Mouse (Mus musculus) kidney, embryonic 16.5 days (tissue): ENCODE data around the gene Wdtc1. TPM values are rescaled to one million over a fixed set of nuclear protein-coding genes. Genes with fewer than 3 reads are reported as not detected.

ENCODE experiments used
- ATAC-seq: fragments of 200-750 bp; cut with Nextera tagmentation; 2 replicates; pipeline ENCODE4 v1.8.0; 2017; ENCODE audit warnings: moderate TSS enrichment; ENCODE audit not compliant: low FRiP score, low TSS enrichment
- H3K27ac ChIP-seq: fragments of 300-500 bp; sonication (generic); 2 replicates; pipeline ENCODE4 v1.5.1; 2014; ENCODE audit warnings: low read length
- H3K27me3 ChIP-seq: fragments of 300-500 bp; sonication (generic); 2 replicates; pipeline ENCODE4 v1.6.1; 2014; ENCODE audit warnings: low read length, control low read depth, mixed read lengths; ENCODE audit not compliant: insufficient read depth
- H3K36me3 ChIP-seq: fragments of 300-500 bp; sonication (generic); 2 replicates; pipeline ENCODE4 v1.6.1; 2014; ENCODE audit warnings: low read length, control low read depth, mixed read lengths; ENCODE audit not compliant: insufficient read depth
- H3K4me1 ChIP-seq: fragments of 300-500 bp; sonication (generic); 2 replicates; pipeline ENCODE4 v1.6.1; 2014; ENCODE audit warnings: low read length, control low read depth, mixed read lengths; ENCODE audit not compliant: insufficient read depth
- H3K4me2 ChIP-seq: fragments of 300-500 bp; sonication (generic); replicated peaks from 2 replicates; pipeline ENCODE4 v1.6.1; 2014; ENCODE audit warnings: low read depth, low read length
- H3K4me3 ChIP-seq: fragments of 300-500 bp; sonication (generic); 2 replicates; pipeline ENCODE4 v1.5.1; 2014; ENCODE audit warnings: mild to moderate bottlenecking, low read length
- H3K9ac ChIP-seq: fragments of 300-500 bp; sonication (generic); replicated peaks from 2 replicates; pipeline ENCODE4 v1.6.1; 2014; ENCODE audit warnings: low read length
- H3K9me3 ChIP-seq: fragments of 300-500 bp; sonication (generic); 2 replicates; pipeline ENCODE4 v1.6.1; 2016; ENCODE audit warnings: low read length, control low read depth
- WGBS: fragments of 180-500 bp; shearing (Covaris S2); extraction: QIAGEN DNeasy Blood & Tissue Kit; methylation state at CpG from one replicate; pipeline ENCODE4 v1.1.7; 2014; 5-methylcytosine and 5-hydroxymethylcytosine counted together
- microRNA-seq: library from miRNA; unstranded; fragments of <30 nt; microRNA quantifications from one replicate; pipeline ENCODE4, GENCODE M21; 2016
- polyA plus RNA-seq: library from polyadenylated mRNA; unstranded; fragments of >200 nt; fragmentation: Nextera tagmentation; extraction: Ambion mirVana; gene quantifications from 2 replicates; pipeline ENCODE4 v1.2.1, GENCODE M21; 2015

The Wdtc1 gene
- polyA plus RNA-seq, 1 experiment from 2014 or later: 12.9 TPM

GRCm38 (mm10) chr4:133251214-133251613 lies 102.1 kb downstream of the Wdtc1 start:
- WGBS: 3% methylated on average over 31 of the region's 31 CpGs
- Histone ChIP-seq H3K27me3 (peaks cover 49% of the 10 kb centered on the region), H3K9me3 (no peaks in the 10 kb centered on the region), H3K4me2 (peak overlapping the region; percentile 55), H3K27ac (no peak overlapping the region), H3K4me3 (peak overlapping the region; percentile 38), H3K4me1 (peaks cover 27% of the 10 kb centered on the region), H3K36me3 (no peaks in the 10 kb centered on the region), H3K9ac (peak overlapping the region; percentile 23; the same call in 1 of the 2 replicates)
- ATAC-seq: no peak

GRCm38 (mm10) chr4:133250609-133251008 lies 102.7 kb downstream of the Wdtc1 start:
- no peaks in the 10 kb centered on the region for H3K36me3 ChIP-seq
- 1% methylated on average over 22 of the region's 22 CpGs for WGBS
- H3K9me3 ChIP-seq: no peaks in the 10 kb centered on the region
- H3K4me2 ChIP-seq: peak overlapping the region; percentile 55
- no peak overlapping the region for H3K27ac ChIP-seq
- H3K27me3 ChIP-seq: peaks cover 43% of the 10 kb centered on the region
- H3K9ac ChIP-seq: peak overlapping the region; percentile 23; the same call in 1 of the 2 replicates
- no peak; the same call in 1 of the 2 replicates for ATAC-seq
- H3K4me3 ChIP-seq: peak overlapping the region; percentile 38
- H3K4me1 ChIP-seq: peaks cover 27% of the 10 kb centered on the region

- H3K4me3 ChIP-seq: no peak overlapping the region
- peaks cover 24% of the 10 kb centered on the region for H3K4me1 ChIP-seq
- no peak overlapping the region for H3K27ac ChIP-seq
- WGBS: 56% methylated on average over 13 of the region's 13 CpGs
- H3K9me3 ChIP-seq: no peaks in the 10 kb centered on the region
- H3K27me3 ChIP-seq: peaks cover 46% of the 10 kb centered on the region
- ATAC-seq: no peak
- H3K9ac ChIP-seq: no peak overlapping the region
- no peaks in the 10 kb centered on the region for H3K36me3 ChIP-seq
- no peak overlapping the region for H3K4me2 ChIP-seq
Measured at GRCm38 (mm10) chr4:133247806-133248449, 105.4 kb downstream of the Wdtc1 start.

- Histone ChIP-seq H3K9ac (no peak overlapping the region), H3K4me3 (no peak overlapping the region), H3K36me3 (no peaks in the 10 kb centered on the region), H3K27me3 (peaks cover 53% of the 10 kb centered on the region), H3K4me1 (peaks cover 25% of the 10 kb centered on the region), H3K4me2 (no peak overlapping the region), H3K9me3 (no peaks in the 10 kb centered on the region), H3K27ac (no peak overlapping the region)
- WGBS: 24% methylated on average over 15 of the region's 15 CpGs
- no peak for ATAC-seq
Measured at GRCm38 (mm10) chr4:133247072-133247471, 106.2 kb downstream of the Wdtc1 start.

- H3K27me3 ChIP-seq: peaks cover 29% of the 10 kb centered on the region
- H3K4me3 ChIP-seq: no peak overlapping the region
- no peaks in the 10 kb centered on the region for H3K36me3 ChIP-seq
- WGBS: 84% methylated on average over 1 of the region's 1 CpGs
- no peak for ATAC-seq
- peaks cover 22% of the 10 kb centered on the region for H3K4me1 ChIP-seq
- no peak overlapping the region for H3K27ac ChIP-seq
- no peaks in the 10 kb centered on the region for H3K9me3 ChIP-seq
- H3K9ac ChIP-seq: no peak overlapping the region
- H3K4me2 ChIP-seq: no peak overlapping the region
Measured at GRCm38 (mm10) chr4:133244289-133244688, 109.0 kb downstream of the Wdtc1 start.

- Histone ChIP-seq H3K4me2 (no peak overlapping the region), H3K27ac (no peak overlapping the region), H3K36me3 (no peaks in the 10 kb centered on the region), H3K9me3 (no peaks in the 10 kb centered on the region), H3K9ac (no peak overlapping the region), H3K27me3 (peaks cover 27% of the 10 kb centered on the region), H3K4me3 (no peak overlapping the region), H3K4me1 (peaks cover 22% of the 10 kb centered on the region)
- 10% methylated on average over 13 of the region's 13 CpGs for WGBS
- no peak for ATAC-seq
Measured at GRCm38 (mm10) chr4:133243538-133243937, 109.7 kb downstream of the Wdtc1 start.

- no peak overlapping the region for H3K9ac ChIP-seq
- H3K4me3 ChIP-seq: no peak overlapping the region
- ATAC-seq: no peak
Measured at GRCm38 (mm10) chr4:133242710-133243109, 110.6 kb downstream of the Wdtc1 start.

More at GRCm38 (mm10) chr4:133242710-133243109, 110.6 kb downstream of the Wdtc1 start:
- no peak overlapping the region for H3K27ac ChIP-seq
- no peak overlapping the region for H3K4me2 ChIP-seq
- peaks cover 24% of the 10 kb centered on the region for H3K27me3 ChIP-seq
- peaks cover 22% of the 10 kb centered on the region for H3K4me1 ChIP-seq
- H3K36me3 ChIP-seq: no peaks in the 10 kb centered on the region
- no peaks in the 10 kb centered on the region for H3K9me3 ChIP-seq
- WGBS: 67% methylated on average over 9 of the region's 9 CpGs

Small RNA genes within 50 kb of the gene (microRNA-seq; reads per million reads assigned to microRNA genes)
- 2.4 reads per million, percentile 10 among the genes with 10 or more reads in this experiment for gene Mir5122

Other genes starting within 250 kb of the Wdtc1 start
- 77.4 and 102 TPM in 2 replicates for gene Wasf2, start 223.0 kb downstream of the Wdtc1 start, polyA plus RNA-seq
- gene Cd164l2, start 141.3 kb downstream of the Wdtc1 start, polyA plus RNA-seq: 13.2 and 16.8 TPM in 2 replicates
- 0.10 and 0.15 TPM in 2 replicates for gene Gpr3, start 140.9 kb downstream of the Wdtc1 start, polyA plus RNA-seq
- gene Map3k6, start 112.7 kb downstream of the Wdtc1 start, polyA plus RNA-seq: 3.8 TPM in 2 replicates
- gene Sytl1, start 90.4 kb downstream of the Wdtc1 start, polyA plus RNA-seq: 1.1 and 1.5 TPM in 2 replicates
- 90.4 and 97.7 TPM in 2 replicates for gene Tmem222, start 75.7 kb downstream of the Wdtc1 start, polyA plus RNA-seq
- 9.5 and 10.7 TPM in 2 replicates for gene Slc9a1, start 16.2 kb upstream of the Wdtc1 start, polyA plus RNA-seq
- gene Tent5b, start 126.7 kb upstream of the Wdtc1 start, polyA plus RNA-seq: 1.6 TPM in 2 replicates
- 0.41 and 0.75 TPM in 2 replicates for gene Trnp1, start 145.1 kb upstream of the Wdtc1 start, polyA plus RNA-seq
- gene Kdf1, start 165.5 kb upstream of the Wdtc1 start, polyA plus RNA-seq: 26.9 and 29.6 TPM in 2 replicates
- gene Nudc, start 192.5 kb upstream of the Wdtc1 start, polyA plus RNA-seq: 293 and 321 TPM in 2 replicates
- gene Nr0b2, start 199.9 kb upstream of the Wdtc1 start, polyA plus RNA-seq: 0.57 and 0.97 TPM in 2 replicates
- 7.5 and 8.3 TPM in 2 replicates for gene Gpatch3, start 221.3 kb upstream of the Wdtc1 start, polyA plus RNA-seq
- gene Gpn2, start 230.9 kb upstream of the Wdtc1 start, polyA plus RNA-seq: 20.9 and 21.0 TPM in 2 replicates
- gene Sfn, start 248.7 kb upstream of the Wdtc1 start, polyA plus RNA-seq: 20.7 and 21.4 TPM in 2 replicates